16 mouse cellular contexts compared by ENCODE assay signal in the genomic region with DNA sequence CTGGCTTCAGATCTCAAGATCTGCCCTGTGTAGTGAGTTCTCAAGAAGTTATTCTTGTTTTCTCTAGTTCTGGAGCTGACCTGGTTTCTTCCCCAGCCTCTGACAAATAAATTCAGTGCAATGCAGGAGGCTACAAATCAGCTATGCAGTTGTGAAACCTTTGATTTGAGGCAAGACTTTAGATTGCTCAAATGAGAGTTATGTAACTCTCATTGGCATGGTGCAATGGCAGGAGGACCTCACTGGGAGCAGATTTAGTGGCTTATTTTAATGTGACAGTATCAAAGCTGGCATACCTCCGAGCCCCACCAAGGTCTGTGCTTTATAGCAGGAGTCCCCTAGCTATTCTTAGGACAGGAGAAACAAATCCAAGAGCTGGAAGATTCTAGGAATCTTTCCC.
DNase-seq lines count a peak whose midpoint lies in the region; ATAC-seq and TF ChIP-seq lines count a peak whose summit lies in the region.
"Had no signal": no experiment of that assay in that cellular context is flagged by ENCODE, and none has a peak within 500 bp of the region (broad histone marks: within the 10 kb centered on the region; RNA-seq: fewer than 3 reads in every experiment).

No protein-coding gene starts in this region.

- WGBS in lung, adult 2 months: 71% methylated on average over 1 of the region's 1 CpGs
- WGBS in hindbrain, embryonic 16.5 days: 89% methylated on average over 1 of the region's 1 CpGs

- no peaks in the 10 kb centered on the region for H3K36me3 ChIP-seq in hindbrain, embryonic 16.5 days (ENCODE audit: control insufficient read depth, insufficient read depth, low read length)
- H3K36me3 ChIP-seq: G1E; heart, embryonic 10.5 days; hindbrain, embryonic 10.5 days; intestine, embryonic 15.5 days; midbrain, embryonic 12.5 days; stomach, embryonic 15.5 days had no signal

- no peaks in the 10 kb centered on the region for H3K9me3 ChIP-seq in hindbrain, embryonic 16.5 days (ENCODE audit: control insufficient read depth, low read length)
- H3K9me3 ChIP-seq: heart, embryonic 10.5 days; hindbrain, embryonic 10.5 days; intestine, embryonic 15.5 days; midbrain, embryonic 12.5 days; stomach, embryonic 15.5 days had no signal

- no peak overlapping the region for H3K27ac ChIP-seq in hindbrain, embryonic 16.5 days (ENCODE audit: low read depth, low read length)
- H3K27ac ChIP-seq: heart, embryonic 10.5 days; hindbrain, embryonic 10.5 days; intestine, embryonic 15.5 days; midbrain, embryonic 12.5 days; stomach, embryonic 15.5 days had no signal

- no peak overlapping the region for H3K4me3 ChIP-seq in lung, adult 2 months (replicated peaks; ENCODE audit: extremely low read depth, low read depth, low read length)
- H3K4me3 ChIP-seq in hindbrain, embryonic 16.5 days (ENCODE audit: low read length): no peak overlapping the region
- H3K4me3 ChIP-seq: heart, embryonic 10.5 days; hindbrain, embryonic 10.5 days; intestine, embryonic 15.5 days; midbrain, embryonic 12.5 days; stomach, embryonic 15.5 days had no signal

- ATAC-seq in hindbrain, embryonic 16.5 days: no peak
- ATAC-seq: intestine, embryonic 15.5 days had no signal

- no peak overlapping the region for H3K9ac ChIP-seq in hindbrain, embryonic 16.5 days (ENCODE audit: low read depth, low read length)
- H3K9ac ChIP-seq: intestine, embryonic 15.5 days; midbrain, embryonic 12.5 days; stomach, embryonic 15.5 days had no signal

- no peaks in the 10 kb centered on the region; the same call in 1 of the 2 replicates for H3K4me1 ChIP-seq in lung, adult 2 months (ENCODE audit: control insufficient read depth, insufficient read depth, low read length)
- no peaks in the 10 kb centered on the region for H3K4me1 ChIP-seq in hindbrain, embryonic 16.5 days (ENCODE audit: control insufficient read depth, insufficient read depth, low read depth, low read length)
- H3K4me1 ChIP-seq: heart, embryonic 10.5 days; hindbrain, embryonic 10.5 days; intestine, embryonic 15.5 days; midbrain, embryonic 12.5 days; stomach, embryonic 15.5 days had no signal

- no peak for TF ChIP-seq POLR2A in lung, adult 2 months (IDR thresholded peaks at IDR 0.05; ENCODE audit: borderline replicate concordance, extremely low read depth, low read depth, low read length)

- no peak for TF ChIP-seq CTCF in lung, adult 2 months (IDR thresholded peaks at IDR 0.05; ENCODE audit: insufficient read depth, low read length)

- no peak overlapping the region for H3K4me2 ChIP-seq in hindbrain, embryonic 16.5 days (ENCODE audit: low read length)
- H3K4me2 ChIP-seq: intestine, embryonic 15.5 days; midbrain, embryonic 12.5 days; stomach, embryonic 15.5 days had no signal

- no peaks in the 10 kb centered on the region for H3K27me3 ChIP-seq in hindbrain, embryonic 16.5 days (replicated peaks; ENCODE audit: control insufficient read depth, insufficient read depth, low read length)
- H3K27me3 ChIP-seq: intestine, embryonic 15.5 days; midbrain, embryonic 12.5 days; stomach, embryonic 15.5 days had no signal

- DNase-seq in heart, adult 9 months (ENCODE audit: low spot score in 2 of 2): peak; percentile 6
- DNase-seq in heart, postnatal 4 days: no peak
- peak; percentile 49 for DNase-seq in adrenal gland, postnatal 10 days
- DNase-seq in lung, adult 2 months: peak; percentile 3
- DNase-seq in skeletal muscle tissue, adult 2 months (ENCODE audit: low read depth, low spot score): peak; percentile 21
- DNase-seq in thymus, postnatal 10 days (ENCODE audit: low spot score in 2 of 2): no peak
- DNase-seq: cerebellum, adult 9-11 months; kidney, postnatal 25 days; thymus, postnatal 4 days had no signal

Comparison
In these comparisons a context has a peak if more than half of its experiments do, and no peak if none do; other contexts are left out.
1. DNase-seq: peak in heart, adult 9 months (2 of 2), adrenal gland, postnatal 10 days (single experiment), lung, adult 2 months (single experiment) and skeletal muscle tissue, adult 2 months (single experiment); none in heart, postnatal 4 days (single experiment) and thymus, postnatal 10 days (0 of 2).